Mouse (Mus musculus) thymus, adult 2 months (tissue): ENCODE results near the gene Stox2.

ENCODE experiments used
- CTCF ChIP-seq: fragments of 200-500 bp; IDR thresholded peaks from 2 replicates; pipeline ENCODE4 v1.5.1; 2012; ENCODE audit warnings: mild to moderate bottlenecking, control low read depth, low read length, moderate library complexity, borderline replicate concordance; ENCODE audit not compliant: control insufficient read depth, poor library complexity, insufficient read depth; ENCODE audit errors: extremely low read depth
- POLR2A ChIP-seq: fragments of 200-500 bp; IDR thresholded peaks from 2 replicates; pipeline ENCODE4 v1.6.1; 2012; ENCODE audit warnings: mild to moderate bottlenecking, low read length, control low read depth, moderate library complexity; ENCODE audit not compliant: control insufficient read depth, poor library complexity, insufficient read depth; ENCODE audit errors: extremely low read depth

GRCm38 (mm10) chr8:47367029-47367428 is 79.1 kb downstream of the Stox2 start:
- TF ChIP-seq CTCF (no peak), POLR2A (no peak)
